Mouse (Mus musculus) megakaryocyte, embryonic 14.5 days (primary cell): ENCODE measurements around the gene Best3.

Experiments
- FLI1 ChIP-seq: IDR thresholded peaks from 2 replicates; pipeline ENCODE4 v1.6.1; 2012; ENCODE audit warnings: low read length, inconsistent platforms, mixed read lengths
- GATA1 ChIP-seq: IDR thresholded peaks from 3 replicates; pipeline ENCODE4 v1.6.1; 2012; ENCODE audit warnings: mixed read lengths, low read length, inconsistent platforms, borderline replicate concordance

DNA sequence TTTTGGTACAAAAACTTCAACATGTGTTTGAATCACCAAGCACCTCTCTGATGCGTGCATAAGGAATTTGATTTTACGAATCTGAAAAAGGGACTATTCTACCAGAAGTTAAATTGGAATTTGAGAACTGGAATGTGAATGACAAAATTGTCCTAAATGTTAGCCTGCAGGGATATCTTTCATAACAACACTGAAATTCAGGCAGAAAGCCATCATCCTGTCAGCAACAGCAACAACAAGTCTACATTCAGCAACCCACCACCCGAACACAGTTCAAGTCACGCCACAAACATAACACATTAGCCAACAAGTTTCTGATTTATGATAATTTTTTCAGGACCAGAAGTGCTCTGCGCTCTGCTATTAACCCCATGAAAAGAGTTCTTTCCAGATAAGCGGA is 30.9 kb upstream of the Best3 start:
- TF ChIP-seq GATA1 (no peak), FLI1 (no peak)
